16 mouse cellular contexts compared by ENCODE assay signal in the genomic region with DNA sequence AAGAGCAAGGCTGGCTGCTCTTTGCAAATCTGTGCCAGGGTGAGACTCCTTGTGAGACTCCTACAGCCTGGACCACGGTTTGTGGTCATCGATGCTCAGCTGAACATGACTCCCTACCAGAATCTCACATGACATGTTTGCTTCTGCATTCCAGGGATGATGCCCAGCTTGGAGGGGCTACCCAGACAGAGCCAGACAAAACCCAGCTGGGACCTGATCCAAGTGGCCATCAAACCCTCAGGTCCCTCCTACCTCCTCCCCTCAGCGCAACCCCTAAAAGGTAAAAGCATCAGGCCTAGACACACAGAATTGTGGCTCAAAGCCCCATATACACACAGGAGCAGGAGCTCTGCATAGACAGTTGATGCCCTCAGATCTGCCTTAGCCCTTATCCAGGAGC. TPM values are rescaled to one million over a fixed set of nuclear protein-coding genes. Genes with fewer than 3 reads are reported as not detected.
DNase-seq lines count a peak whose midpoint lies in the region; ATAC-seq lines count a peak whose summit lies in the region.
"Had no signal": no experiment of that assay in that cellular context is flagged by ENCODE, and none has a peak within 500 bp of the region (broad histone marks: within the 10 kb centered on the region; RNA-seq: fewer than 3 reads in every experiment).

No protein-coding gene starts in this region.

- 65% methylated on average over 3 of the region's 3 CpGs for WGBS in heart, embryonic 15.5 days
- WGBS in heart, embryonic 10.5 days, result 80% methylated on average over 3 of the region's 3 CpGs
- WGBS in midbrain, embryonic 14.5 days, result 89% methylated on average over 3 of the region's 3 CpGs
- WGBS in midbrain, embryonic 10.5 days, result 86% methylated on average over 3 of the region's 3 CpGs

- peaks cover 52% of the 10 kb centered on the region for H3K4me1 ChIP-seq in heart, embryonic 15.5 days (replicated peaks)
- H3K4me1 ChIP-seq in heart, embryonic 10.5 days, result peaks cover 37% of the 10 kb centered on the region
- H3K4me1 ChIP-seq in midbrain, embryonic 14.5 days (ENCODE audit: control insufficient read depth, insufficient read depth, low read length), result peaks cover 25% of the 10 kb centered on the region
- peaks cover 20% of the 10 kb centered on the region for H3K4me1 ChIP-seq in midbrain, embryonic 10.5 days

- no peaks in the 10 kb centered on the region for H3K9me3 ChIP-seq in heart, embryonic 15.5 days (replicated peaks)
- no peaks in the 10 kb centered on the region for H3K9me3 ChIP-seq in heart, embryonic 10.5 days
- no peaks in the 10 kb centered on the region for H3K9me3 ChIP-seq in midbrain, embryonic 14.5 days (ENCODE audit: control insufficient read depth, low read length)
- no peaks in the 10 kb centered on the region for H3K9me3 ChIP-seq in midbrain, embryonic 10.5 days (replicated peaks)
- H3K9me3 ChIP-seq: forebrain, embryonic 12.5 days had no signal

- peaks cover 28% of the 10 kb centered on the region; the same call in 1 of the 2 replicates for H3K36me3 ChIP-seq in heart, embryonic 15.5 days
- H3K36me3 ChIP-seq in heart, embryonic 10.5 days, result peaks cover 10% of the 10 kb centered on the region; the same call in 1 of the 2 replicates
- H3K36me3 ChIP-seq in midbrain, embryonic 14.5 days (ENCODE audit: control insufficient read depth, insufficient read depth, low read length), result peaks cover 21% of the 10 kb centered on the region
- no peaks in the 10 kb centered on the region for H3K36me3 ChIP-seq in midbrain, embryonic 10.5 days
- H3K36me3 ChIP-seq: forebrain, embryonic 12.5 days had no signal

- peak overlapping the region; percentile 85 for H3K27ac ChIP-seq in heart, embryonic 15.5 days
- H3K27ac ChIP-seq in heart, embryonic 10.5 days, result no peak overlapping the region
- H3K27ac ChIP-seq in midbrain, embryonic 14.5 days (replicated peaks; ENCODE audit: low read depth, low read length), result no peak overlapping the region
- H3K27ac ChIP-seq in midbrain, embryonic 10.5 days (replicated peaks), result no peak overlapping the region
- H3K27ac ChIP-seq: forebrain, embryonic 12.5 days had no signal

- peak; percentile 68 for DNase-seq in cerebellum, adult 11-12 months
- DNase-seq in heart, embryonic 10.5 days (ENCODE audit: low spot score), result no peak
- no peak for DNase-seq in midbrain, embryonic 14.5 days
- no peak for DNase-seq in midbrain, embryonic 10.5 days (ENCODE audit: low spot score)
- DNase-seq in ovary, adult 18-20 months (ENCODE audit: low spot score), result no peak
- DNase-seq: kidney, adult 8-10 months; lung, adult 2 months had no signal

- H3K27me3 ChIP-seq in heart, embryonic 15.5 days, result peaks cover 40% of the 10 kb centered on the region
- peaks cover 87% of the 10 kb centered on the region for H3K27me3 ChIP-seq in heart, embryonic 10.5 days (ENCODE audit: insufficient read depth, poor library complexity, severe bottlenecking)
- H3K27me3 ChIP-seq in midbrain, embryonic 14.5 days (ENCODE audit: control insufficient read depth, insufficient read depth, low read length), result 0 out of 2 replicates have a peak, but pooled peaks cover 8% of the 10 kb centered on the region
- H3K27me3 ChIP-seq in midbrain, embryonic 10.5 days (ENCODE audit: low read depth, poor library complexity, severe bottlenecking), result peaks cover 79% of the 10 kb centered on the region

- H3K9ac ChIP-seq in heart, embryonic 15.5 days, result no peak overlapping the region
- 0 out of 2 replicates have a peak overlapping the region, but pooled peaks have one; percentile 3 for H3K9ac ChIP-seq in midbrain, embryonic 14.5 days (replicated peaks; ENCODE audit: low read length)
- H3K9ac ChIP-seq: forebrain, embryonic 12.5 days had no signal

- H3K4me2 ChIP-seq in heart, embryonic 15.5 days, result peak overlapping the region; percentile 62
- H3K4me2 ChIP-seq in midbrain, embryonic 14.5 days (ENCODE audit: low read length), result peak overlapping the region; percentile 69
- H3K4me2 ChIP-seq: forebrain, embryonic 12.5 days had no signal

- no peak for ATAC-seq in cerebellum, adult (ENCODE audit: insufficient number of reproducible peaks, low FRiP score, low TSS enrichment)
- ATAC-seq in heart, embryonic 15.5 days (replicated peaks; ENCODE audit: insufficient number of reproducible peaks, insufficient read depth, low FRiP score, low read depth), result no peak
- no peak for ATAC-seq in midbrain, embryonic 14.5 days (ENCODE audit: low FRiP score, low TSS enrichment)
- ATAC-seq in megakaryocyte, adult 5-6 weeks (ENCODE audit: poor library complexity, severe bottlenecking), result no peak
- ATAC-seq: Patski had no signal

- peak overlapping the region; percentile 61 for H3K4me3 ChIP-seq in heart, embryonic 15.5 days
- no peak overlapping the region for H3K4me3 ChIP-seq in heart, embryonic 10.5 days
- no peak overlapping the region for H3K4me3 ChIP-seq in midbrain, embryonic 14.5 days (replicated peaks; ENCODE audit: low read depth, low read length)
- H3K4me3 ChIP-seq in midbrain, embryonic 10.5 days, result no peak overlapping the region
- H3K4me3 ChIP-seq: forebrain, embryonic 12.5 days had no signal

RNA-seq across cellular contexts. Expression of a gene that starts 2.5 kb away (rescaled TPM):
- 12.1 and 13.2 TPM in 2 replicates for polyA plus RNA-seq in heart, embryonic 15.5 days (2015; fragmentation: Nextera tagmentation; extraction: Ambion mirVana)
- 0.95 and 2.6 TPM in 2 replicates for polyA plus RNA-seq in heart, embryonic 10.5 days (2016; fragmentation: Nextera tagmentation; extraction: Ambion mirVana)
- polyA plus RNA-seq in midbrain, embryonic 14.5 days (2014; fragmentation: Nextera tagmentation; extraction: Ambion mirVana), result 12.7 and 14.1 TPM in 2 replicates
- polyA plus RNA-seq in midbrain, embryonic 10.5 days (2016; fragmentation: Nextera tagmentation; extraction: Ambion mirVana), result 0.29 TPM in 1 of 2 replicates, not detected in the other
- total RNA-seq in megakaryocyte, adult 5-6 weeks (2015), result not detected in 2 replicates
- total RNA-seq in megakaryocyte, adult 5-6 weeks (2017), result not detected in 2 replicates
- total RNA-seq: common myeloid progenitor, adult 5-6 weeks; megakaryocyte progenitor cell, adult 5-6 weeks had no signal
- polyA plus RNA-seq: Patski had no signal

RNA-seq across cellular contexts. Expression of a gene that starts 19.3 kb away (rescaled TPM):
- 0.03 and 0.65 TPM in 2 replicates for polyA plus RNA-seq in heart, embryonic 15.5 days (2015; fragmentation: Nextera tagmentation; extraction: Ambion mirVana)
- 0.07 and 0.50 TPM in 2 replicates for polyA plus RNA-seq in heart, embryonic 10.5 days (2016; fragmentation: Nextera tagmentation; extraction: Ambion mirVana)
- polyA plus RNA-seq in midbrain, embryonic 14.5 days (2014; fragmentation: Nextera tagmentation; extraction: Ambion mirVana), result 52.0 and 52.4 TPM in 2 replicates
- polyA plus RNA-seq in midbrain, embryonic 10.5 days (2016; fragmentation: Nextera tagmentation; extraction: Ambion mirVana), result 3.5 and 9.7 TPM in 2 replicates
- total RNA-seq in megakaryocyte, adult 5-6 weeks (2015), result not detected in 2 replicates
- not detected in 2 replicates for total RNA-seq in megakaryocyte, adult 5-6 weeks (2017)
- total RNA-seq: megakaryocyte progenitor cell, adult 5-6 weeks had no signal

RNA-seq across cellular contexts. Expression of a gene that starts 32.7 kb away (rescaled TPM):
- polyA plus RNA-seq in heart, embryonic 15.5 days (2015; fragmentation: Nextera tagmentation; extraction: Ambion mirVana), result 146 and 165 TPM in 2 replicates
- 172 and 240 TPM in 2 replicates for polyA plus RNA-seq in heart, embryonic 10.5 days (2016; fragmentation: Nextera tagmentation; extraction: Ambion mirVana)
- polyA plus RNA-seq in midbrain, embryonic 14.5 days (2014; fragmentation: Nextera tagmentation; extraction: Ambion mirVana), result 442 and 539 TPM in 2 replicates
- 375 and 418 TPM in 2 replicates for polyA plus RNA-seq in midbrain, embryonic 10.5 days (2016; fragmentation: Nextera tagmentation; extraction: Ambion mirVana)
- total RNA-seq in megakaryocyte, adult 5-6 weeks (2015), result 87.9 and 88.9 TPM in 2 replicates
- total RNA-seq in megakaryocyte, adult 5-6 weeks (2017), result 55.7 and 56.1 TPM in 2 replicates

RNA-seq across cellular contexts. Expression of a gene that starts 48.2 kb away (rescaled TPM):
- 0.05 TPM in 1 of 2 replicates, not detected in the other for polyA plus RNA-seq in heart, embryonic 15.5 days (2015; fragmentation: Nextera tagmentation; extraction: Ambion mirVana)
- not detected in 2 replicates for polyA plus RNA-seq in heart, embryonic 10.5 days (2016; fragmentation: Nextera tagmentation; extraction: Ambion mirVana)
- polyA plus RNA-seq in midbrain, embryonic 14.5 days (2014; fragmentation: Nextera tagmentation; extraction: Ambion mirVana), result not detected in 2 replicates
- 0.07 TPM in 1 of 2 replicates, not detected in the other for polyA plus RNA-seq in midbrain, embryonic 10.5 days (2016; fragmentation: Nextera tagmentation; extraction: Ambion mirVana)
- not detected in 2 replicates for total RNA-seq in megakaryocyte, adult 5-6 weeks (2015)
- total RNA-seq in megakaryocyte, adult 5-6 weeks (2017), result not detected in 2 replicates
- total RNA-seq: common myeloid progenitor, adult 5-6 weeks; gastrocnemius, adult 18-20 months; megakaryocyte progenitor cell, adult 5-6 weeks had no signal
- polyA plus RNA-seq: forebrain, embryonic 12.5 days; Patski; stomach, embryonic 14.5 days had no signal

RNA-seq across cellular contexts. Expression of a gene that starts 58.6 kb away (rescaled TPM):
- 0.09 and 0.10 TPM in 2 replicates for polyA plus RNA-seq in heart, embryonic 15.5 days (2015; fragmentation: Nextera tagmentation; extraction: Ambion mirVana)
- 0.11 and 0.79 TPM in 2 replicates for polyA plus RNA-seq in heart, embryonic 10.5 days (2016; fragmentation: Nextera tagmentation; extraction: Ambion mirVana)
- polyA plus RNA-seq in midbrain, embryonic 14.5 days (2014; fragmentation: Nextera tagmentation; extraction: Ambion mirVana), result 0.11 and 0.16 TPM in 2 replicates
- polyA plus RNA-seq in midbrain, embryonic 10.5 days (2016; fragmentation: Nextera tagmentation; extraction: Ambion mirVana), result 0.10 and 0.20 TPM in 2 replicates
- not detected in 2 replicates for total RNA-seq in megakaryocyte, adult 5-6 weeks (2015)
- total RNA-seq in megakaryocyte, adult 5-6 weeks (2017), result not detected in 2 replicates
- total RNA-seq: common myeloid progenitor, adult 5-6 weeks; megakaryocyte progenitor cell, adult 5-6 weeks had no signal
- polyA plus RNA-seq: forebrain, embryonic 12.5 days; Patski; stomach, embryonic 14.5 days had no signal
